15 mouse cellular contexts compared by ENCODE assay signal in genomic region chr1:78821111-78821510, GRCm38 (mm10). TPM values are rescaled to one million over a fixed set of nuclear protein-coding genes. Genes with fewer than 3 reads are reported as not detected.
DNase-seq lines count a peak whose midpoint lies in the region; ATAC-seq and TF ChIP-seq lines count a peak whose summit lies in the region.
"Had no signal": no experiment of that assay in that cellular context is flagged by ENCODE, and none has a peak within 500 bp of the region (broad histone marks: within the 10 kb centered on the region; RNA-seq: fewer than 3 reads in every experiment).

No protein-coding gene starts in this region.

- no peaks in the 10 kb centered on the region for H3K36me3 ChIP-seq in lung, embryonic 14.5 days (ENCODE audit: insufficient read depth)
- H3K36me3 ChIP-seq in embryonic facial prominence, embryonic 13.5 days: no peaks in the 10 kb centered on the region

- no peaks in the 10 kb centered on the region for H3K27me3 ChIP-seq in lung, embryonic 14.5 days (ENCODE audit: insufficient read depth, low read length)
- H3K27me3 ChIP-seq in embryonic facial prominence, embryonic 13.5 days: no peaks in the 10 kb centered on the region
- H3K27me3 ChIP-seq: forebrain, embryonic 13.5 days had no signal

- peak overlapping the region; percentile 76 for H3K27ac ChIP-seq in gastrocnemius, adult 2 months
- H3K27ac ChIP-seq in lung, embryonic 14.5 days (ENCODE audit: low read depth): peak overlapping the region; percentile 89
- peak overlapping the region; percentile 90 for H3K27ac ChIP-seq in embryonic facial prominence, embryonic 13.5 days
- H3K27ac ChIP-seq: forebrain, embryonic 13.5 days; macrophage had no signal

- DNase-seq in gastrocnemius, adult 2 months: peak; percentile 25
- no peak for DNase-seq in gastrocnemius, postnatal 10 days
- DNase-seq in lung, embryonic 14.5 days: no peak
- DNase-seq in lung, postnatal 14 days: no peak
- DNase-seq in skeletal muscle tissue, adult 2 months (ENCODE audit: low read depth, low spot score): peak; percentile 42
- no peak for DNase-seq in left cerebral cortex, adult 8-10 months (ENCODE audit: low spot score in 2 of 2)
- DNase-seq: gastrocnemius, postnatal 36 days; kidney, postnatal 10 days; layer of hippocampus, postnatal 36 days; spleen, adult 18-20 months had no signal

- intact Hi-C loops in gastrocnemius, adult 2 months (cut with DNase I): no loop called here

- 63% methylated on average over 9 of the region's 9 CpGs for WGBS in lung, embryonic 14.5 days
- WGBS in embryonic facial prominence, embryonic 13.5 days: 23% methylated on average over 9 of the region's 9 CpGs

- no peaks in the 10 kb centered on the region for H3K9me3 ChIP-seq in lung, embryonic 14.5 days (ENCODE audit: low read depth, low read length)
- no peaks in the 10 kb centered on the region for H3K9me3 ChIP-seq in embryonic facial prominence, embryonic 13.5 days
- H3K9me3 ChIP-seq: forebrain, embryonic 13.5 days had no signal

- no peak overlapping the region for H3K4me3 ChIP-seq in gastrocnemius, adult 2 months
- no peak overlapping the region for H3K4me3 ChIP-seq in lung, embryonic 14.5 days (ENCODE audit: low read depth, low read length)
- no peak overlapping the region for H3K4me3 ChIP-seq in embryonic facial prominence, embryonic 13.5 days
- H3K4me3 ChIP-seq: forebrain, embryonic 13.5 days had no signal

- peaks cover 20% of the 10 kb centered on the region for H3K4me1 ChIP-seq in lung, embryonic 14.5 days (ENCODE audit: insufficient read depth)
- peaks cover 54% of the 10 kb centered on the region for H3K4me1 ChIP-seq in embryonic facial prominence, embryonic 13.5 days

- H3K9ac ChIP-seq in lung, embryonic 14.5 days: no peak overlapping the region
- H3K9ac ChIP-seq in embryonic facial prominence, embryonic 13.5 days: no peak overlapping the region
- H3K9ac ChIP-seq: forebrain, embryonic 13.5 days had no signal

- no peak for TF ChIP-seq CTCF in gastrocnemius, adult 2 months (IDR thresholded peaks at IDR 0.05)
- no peak for TF ChIP-seq CTCF in lung, embryonic 14.5 days (IDR thresholded peaks at IDR 0.05; ENCODE audit: low read depth)

- no peak for ATAC-seq in lung, embryonic 14.5 days (ENCODE audit: insufficient read depth)
- 0 out of 2 replicates have a peak, but pooled peaks have one; percentile 39 for ATAC-seq in embryonic facial prominence, embryonic 13.5 days (ENCODE audit: insufficient number of reproducible peaks, insufficient read depth, low FRiP score, low TSS enrichment, low read depth)
- ATAC-seq: forebrain, embryonic 13.5 days had no signal

- H3K4me2 ChIP-seq in lung, embryonic 14.5 days: no peak overlapping the region
- H3K4me2 ChIP-seq in embryonic facial prominence, embryonic 13.5 days: peak overlapping the region; percentile 45
- H3K4me2 ChIP-seq: forebrain, embryonic 13.5 days had no signal

RNA-seq across cellular contexts. Expression of gene Kcne4, which starts 4.6 kb away (rescaled TPM):
- total RNA-seq in gastrocnemius, adult 2 months (2021): 1 to 10 TPM in 1 of 2 experiments, under 1 TPM in 1; 0.61 to 1.3 TPM
- total RNA-seq in gastrocnemius, postnatal 10 days (2021): 1 to 10 TPM; 3.2 to 3.4 TPM
- polyA plus RNA-seq in lung, embryonic 14.5 days (2014; fragmentation: Nextera tagmentation; extraction: Ambion mirVana): 10.9 and 12.4 TPM in 2 replicates
- 16.8 and 19.3 TPM in 2 replicates for polyA plus RNA-seq in embryonic facial prominence, embryonic 13.5 days (2015; fragmentation: Nextera tagmentation; extraction: Ambion mirVana)
- total RNA-seq in left cerebral cortex, adult 8-10 months (2022): 1 to 10 TPM in 3 of 4 experiments, under 1 TPM in 1; 0.79 to 2.1 (median 1.2) TPM
- total RNA-seq: common myeloid progenitor, adult 5-6 weeks; hematopoietic stem cell, adult 5-6 weeks had no signal
- polyA plus RNA-seq: macrophage had no signal

Comparison
In these comparisons a context has a peak if more than half of its experiments do, and no peak if none do; other contexts are left out.
1. DNase-seq: peak in gastrocnemius, adult 2 months (single experiment) and skeletal muscle tissue, adult 2 months (single experiment); none in gastrocnemius, postnatal 10 days (single experiment), lung, embryonic 14.5 days (single experiment), lung, postnatal 14 days (single experiment) and left cerebral cortex, adult 8-10 months (0 of 2).
2. Peak in every context shown above with its lines, with median percentiles within 50 percentile points of each other: H3K27ac ChIP-seq.